Mouse (Mus musculus) megakaryocyte, embryonic 14.5 days (primary cell): ENCODE data around the gene Tbc1d2. TPM values are rescaled to one million over a fixed set of nuclear protein-coding genes. Genes with fewer than 3 reads are reported as not detected.
"Not testable (repeated sequence)": the region's sequence is repeated elsewhere in the genome, so short reads cannot be mapped to it uniquely, and the experiment has no call there.

Source experiments
- H3K27me3 ChIP-seq: replicated peaks from 2 replicates; pipeline ENCODE3; 2012; ENCODE audit warnings: inconsistent platforms
- H3K36me3 ChIP-seq: replicated peaks from 2 replicates; pipeline ENCODE3; 2012; ENCODE audit warnings: low read length, inconsistent platforms, mixed read lengths
- H3K4me1 ChIP-seq: 2 replicates; pipeline ENCODE4 v1.6.1; 2012; ENCODE audit warnings: inconsistent platforms
- H3K4me3 ChIP-seq: replicated peaks from 2 replicates; pipeline ENCODE3; 2012; ENCODE audit warnings: moderate library complexity, mild to moderate bottlenecking, inconsistent platforms
- H3K9me3 ChIP-seq: 2 replicates; pipeline ENCODE4 v1.6.1; 2012; ENCODE audit warnings: inconsistent platforms
- FLI1 ChIP-seq: IDR thresholded peaks from 2 replicates; pipeline ENCODE4 v1.6.1; 2012; ENCODE audit warnings: low read length, inconsistent platforms, mixed read lengths
- GATA1 ChIP-seq: IDR thresholded peaks from 3 replicates; pipeline ENCODE4 v1.6.1; 2012; ENCODE audit warnings: mixed read lengths, low read length, inconsistent platforms, borderline replicate concordance
- polyA plus RNA-seq: library from polyadenylated mRNA; stranded (reverse); fragments of >175 nt; gene quantifications from 2 replicates; pipeline ENCODE4 v1.2.3, GENCODE M21; 2012; ENCODE audit warnings: low replicate concordance; ENCODE audit not compliant: insufficient read depth

The Tbc1d2 gene
- polyA plus RNA-seq, 1 experiment = 4.5 TPM

DNA sequence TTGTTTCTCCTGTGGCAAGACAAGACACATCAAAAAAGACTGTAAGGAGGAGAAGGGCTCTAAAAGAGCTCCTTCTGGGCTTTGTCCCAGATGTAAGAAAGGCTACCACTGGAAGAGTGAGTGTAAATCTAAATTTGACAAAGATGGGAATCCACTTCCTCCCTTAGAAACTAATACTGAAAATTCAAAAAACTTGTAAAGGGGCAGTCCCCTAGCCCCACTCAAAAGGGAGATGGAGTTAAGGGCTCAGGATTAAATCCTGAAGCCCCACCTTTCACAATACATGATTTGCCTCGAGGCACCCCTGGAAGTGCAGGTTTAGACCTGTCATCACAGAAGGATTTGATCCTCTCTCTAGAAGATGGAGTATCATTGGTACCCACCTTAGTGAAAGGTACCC lies 71.8 kb downstream of the Tbc1d2 start:
- Histone ChIP-seq H3K9me3 (peaks cover 4% of the 10 kb centered on the region), H3K27me3 (no peaks in the 10 kb centered on the region), H3K36me3 (peaks cover 2% of the 10 kb centered on the region), H3K4me3 (no peak overlapping the region), H3K4me1 (peaks cover 17% of the 10 kb centered on the region)
- TF ChIP-seq GATA1 = no peak
- TF ChIP-seq FLI1 = no peak

DNA sequence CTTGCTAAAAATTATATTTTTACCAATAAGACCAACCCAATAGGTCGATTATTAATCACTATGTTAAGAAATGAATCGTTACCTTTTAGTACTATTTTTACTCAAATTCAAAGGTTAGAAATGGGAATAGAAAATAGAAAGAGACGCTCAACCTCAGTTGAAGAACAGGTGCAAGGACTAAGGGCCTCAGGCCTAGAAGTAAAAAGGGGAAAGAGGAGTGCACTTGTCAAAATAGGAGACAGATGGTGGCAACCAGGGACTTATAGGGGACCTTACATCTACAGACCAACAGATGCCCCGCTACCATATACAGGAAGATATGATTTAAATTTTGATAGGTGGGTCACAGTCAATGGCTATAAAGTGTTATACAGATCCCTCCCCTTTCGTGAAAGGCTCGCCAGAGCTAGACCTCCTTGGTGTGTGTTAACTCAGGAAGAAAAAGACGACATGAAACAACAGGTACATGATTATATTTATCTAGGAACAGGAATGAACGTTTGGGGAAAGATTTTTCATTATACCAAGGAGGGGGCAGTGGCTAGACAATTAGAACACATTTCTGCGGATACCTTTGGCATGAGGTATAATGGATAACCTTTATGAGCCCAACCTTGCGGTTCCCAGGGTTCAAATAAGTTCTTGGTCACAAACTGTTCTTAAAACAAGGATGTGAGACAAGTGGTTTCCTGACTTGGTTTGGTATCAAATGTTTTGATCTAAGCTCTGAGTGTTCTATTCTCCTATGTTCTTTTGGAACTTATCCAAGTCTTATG lies 74.3 kb downstream of the Tbc1d2 start:
- H3K27me3 ChIP-seq, H3K9me3 ChIP-seq, H3K4me3 ChIP-seq: not testable (repeated sequence)
- Histone ChIP-seq H3K36me3 (peaks cover 14% of the 10 kb centered on the region), H3K4me1 (peaks cover 25% of the 10 kb centered on the region)

DNA sequence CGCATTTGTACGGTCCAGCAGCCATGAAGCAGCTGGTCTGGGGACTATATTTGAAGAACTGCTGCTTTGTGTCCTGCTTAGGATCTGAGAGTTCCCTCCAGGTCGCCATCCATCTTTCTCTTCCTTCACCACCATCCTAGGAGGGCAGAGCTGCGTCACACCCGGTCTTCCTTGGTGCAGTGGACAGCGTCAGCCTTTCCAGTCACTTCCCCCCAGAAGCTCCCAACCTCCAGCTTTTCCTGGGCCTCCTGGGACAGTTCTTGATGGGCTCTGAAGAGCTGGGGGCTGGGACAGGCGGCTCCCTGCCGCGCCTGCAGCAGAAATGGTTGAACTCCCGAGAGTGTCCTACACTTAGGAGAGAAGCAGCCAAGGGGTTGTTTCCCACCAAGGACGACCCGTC lies 75.2 kb downstream of the Tbc1d2 start:
- no peak for TF ChIP-seq FLI1
- TF ChIP-seq GATA1 = no peak
- Histone ChIP-seq H3K27me3 (no peaks in the 10 kb centered on the region), H3K4me1 (peaks cover 28% of the 10 kb centered on the region), H3K4me3 (peak overlapping the region; percentile 77), H3K9me3 (peaks cover 10% of the 10 kb centered on the region), H3K36me3 (peaks cover 14% of the 10 kb centered on the region)

DNA sequence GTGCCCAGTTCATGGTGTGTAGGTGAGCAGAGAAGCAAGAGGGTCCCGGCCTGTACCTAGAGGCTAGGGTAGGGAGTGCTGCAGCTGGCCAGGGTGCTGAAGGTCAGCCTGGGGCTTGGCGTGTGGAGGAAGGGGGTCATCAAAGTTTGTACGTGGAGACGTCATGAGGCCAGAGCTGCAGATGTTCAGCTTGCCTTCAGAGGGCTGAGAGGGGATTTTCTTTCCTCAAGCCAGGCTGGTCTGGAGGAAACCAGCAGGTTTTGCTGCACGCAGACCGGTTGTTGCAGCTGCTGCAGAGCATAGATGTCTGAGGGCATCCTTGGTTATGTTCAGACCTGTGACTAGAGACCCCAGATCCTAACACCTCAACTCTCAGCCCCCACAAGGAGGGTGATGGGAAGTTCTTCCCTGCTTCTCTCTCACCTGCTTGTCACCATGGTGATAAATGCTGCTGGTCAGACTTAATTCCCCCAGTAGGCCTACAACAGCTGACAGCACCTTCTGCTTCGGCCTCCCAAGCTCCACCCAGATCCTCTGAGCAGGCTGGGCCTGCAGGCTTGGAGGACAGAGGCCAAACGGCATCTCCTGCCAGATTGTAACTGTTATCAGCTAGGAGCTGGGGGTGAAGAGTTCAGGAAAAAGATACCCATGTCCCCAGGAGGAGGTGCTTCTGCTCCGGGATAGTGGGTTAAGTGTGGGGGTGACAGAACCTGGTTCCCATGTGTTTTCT lies 75.8 kb downstream of the Tbc1d2 start:
- no peaks in the 10 kb centered on the region for H3K27me3 ChIP-seq
- H3K36me3 ChIP-seq = peaks cover 19% of the 10 kb centered on the region
- no peak for TF ChIP-seq FLI1
- no peak for TF ChIP-seq GATA1
- peak overlapping the region; percentile 62 for H3K4me3 ChIP-seq
- H3K4me1 ChIP-seq = peaks cover 33% of the 10 kb centered on the region
- peaks cover 10% of the 10 kb centered on the region for H3K9me3 ChIP-seq

DNA sequence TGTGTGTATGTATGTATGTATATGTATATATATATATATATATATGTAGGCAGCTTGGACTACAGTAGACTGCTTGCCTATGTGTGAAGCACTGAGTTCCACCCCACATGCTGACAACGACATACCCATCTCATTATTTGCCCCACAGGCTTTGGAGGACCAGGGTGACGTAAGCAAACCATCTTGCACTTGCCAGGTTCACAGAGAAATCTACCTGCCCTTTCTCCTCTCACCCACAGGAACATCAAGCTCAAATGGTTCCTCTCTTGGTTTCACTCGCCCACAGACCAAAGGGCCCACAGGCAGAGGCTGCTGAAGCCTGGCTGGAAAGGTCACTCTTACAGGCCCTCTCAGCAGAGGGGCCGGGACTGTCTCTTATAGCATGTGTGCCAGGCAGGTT lies 77.4 kb downstream of the Tbc1d2 start:
- Histone ChIP-seq H3K27me3 (no peaks in the 10 kb centered on the region), H3K9me3 (peaks cover 6% of the 10 kb centered on the region), H3K4me3 (no peak overlapping the region), H3K4me1 (peaks cover 33% of the 10 kb centered on the region), H3K36me3 (peaks cover 23% of the 10 kb centered on the region)
- no peak for TF ChIP-seq GATA1
- TF ChIP-seq FLI1 = no peak

DNA sequence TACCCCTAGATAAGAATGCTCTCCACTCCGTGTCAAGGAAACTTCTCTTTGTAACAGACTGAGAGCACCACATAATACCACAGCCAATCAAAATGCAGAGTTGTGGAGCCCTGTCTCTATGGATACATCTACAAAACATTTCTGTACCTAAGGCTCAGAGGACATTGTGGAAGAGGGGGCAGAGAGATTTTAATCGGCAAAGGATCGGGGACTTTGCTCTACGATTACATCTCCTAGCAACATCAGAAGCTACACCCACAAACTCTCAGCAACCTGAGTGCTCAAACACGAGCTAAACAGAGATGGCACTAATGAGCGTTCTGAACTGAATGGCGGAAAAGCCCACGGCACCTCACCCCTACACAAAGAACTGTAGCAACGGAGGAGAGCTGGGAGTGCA lies 78.3 kb downstream of the Tbc1d2 start:
- peaks cover 6% of the 10 kb centered on the region for H3K9me3 ChIP-seq
- peaks cover 39% of the 10 kb centered on the region for H3K4me1 ChIP-seq
- TF ChIP-seq GATA1 = no peak
- no peak for TF ChIP-seq FLI1
- no peaks in the 10 kb centered on the region for H3K27me3 ChIP-seq
- H3K4me3 ChIP-seq = no peak overlapping the region
- H3K36me3 ChIP-seq = peaks cover 23% of the 10 kb centered on the region

DNA sequence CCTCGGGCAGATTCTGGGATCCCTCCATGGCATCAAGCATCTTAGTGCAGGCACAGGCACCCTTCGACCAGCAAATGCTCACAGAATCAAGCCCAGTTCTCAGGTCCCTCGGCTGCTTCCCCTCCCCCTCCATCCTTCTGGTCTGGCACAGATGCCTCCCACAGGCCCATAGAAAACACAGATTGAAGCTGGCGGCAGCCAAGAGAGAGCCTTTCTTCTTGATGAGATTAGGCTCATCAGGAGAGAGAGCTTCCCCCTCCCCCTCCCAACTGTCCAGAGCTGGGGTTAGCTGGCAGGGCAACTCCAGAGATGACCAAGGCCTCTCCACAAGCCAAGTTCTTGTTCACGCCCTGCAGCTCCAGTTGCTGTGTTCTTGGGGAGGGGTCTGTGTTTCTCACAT lies 80.3 kb downstream of the Tbc1d2 start:
- Histone ChIP-seq H3K36me3 (peaks cover 23% of the 10 kb centered on the region), H3K9me3 (peaks cover 6% of the 10 kb centered on the region), H3K4me1 (peaks cover 57% of the 10 kb centered on the region), H3K4me3 (no peak overlapping the region), H3K27me3 (no peaks in the 10 kb centered on the region)
- TF ChIP-seq GATA1 (no peak), FLI1 (no peak)

DNA sequence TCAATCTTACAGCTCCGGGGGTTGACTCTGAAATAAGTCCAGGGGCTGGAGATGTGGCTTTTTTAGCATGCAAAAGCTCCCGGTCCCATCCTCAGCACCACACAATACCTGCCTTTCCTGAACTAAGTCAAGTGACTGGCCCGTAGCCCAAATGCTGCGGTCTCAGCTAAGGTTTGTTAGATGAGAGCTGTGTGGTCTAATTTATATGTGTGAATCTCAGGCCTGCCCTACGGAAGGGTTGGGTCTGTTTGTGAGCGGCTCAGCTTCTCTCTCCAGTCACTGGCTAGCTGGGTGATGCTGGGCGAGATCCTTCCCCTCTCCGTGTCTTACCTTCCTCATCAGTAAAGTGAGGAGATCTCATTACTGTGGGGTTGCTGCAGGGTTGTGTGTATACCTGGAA lies 81.8 kb downstream of the Tbc1d2 start:
- TF ChIP-seq FLI1 (no peak), GATA1 (no peak)
- peaks cover 57% of the 10 kb centered on the region for H3K4me1 ChIP-seq
- H3K4me3 ChIP-seq = no peak overlapping the region
- H3K9me3 ChIP-seq = peaks cover 6% of the 10 kb centered on the region
- H3K27me3 ChIP-seq = no peaks in the 10 kb centered on the region
- peaks cover 21% of the 10 kb centered on the region for H3K36me3 ChIP-seq

DNA sequence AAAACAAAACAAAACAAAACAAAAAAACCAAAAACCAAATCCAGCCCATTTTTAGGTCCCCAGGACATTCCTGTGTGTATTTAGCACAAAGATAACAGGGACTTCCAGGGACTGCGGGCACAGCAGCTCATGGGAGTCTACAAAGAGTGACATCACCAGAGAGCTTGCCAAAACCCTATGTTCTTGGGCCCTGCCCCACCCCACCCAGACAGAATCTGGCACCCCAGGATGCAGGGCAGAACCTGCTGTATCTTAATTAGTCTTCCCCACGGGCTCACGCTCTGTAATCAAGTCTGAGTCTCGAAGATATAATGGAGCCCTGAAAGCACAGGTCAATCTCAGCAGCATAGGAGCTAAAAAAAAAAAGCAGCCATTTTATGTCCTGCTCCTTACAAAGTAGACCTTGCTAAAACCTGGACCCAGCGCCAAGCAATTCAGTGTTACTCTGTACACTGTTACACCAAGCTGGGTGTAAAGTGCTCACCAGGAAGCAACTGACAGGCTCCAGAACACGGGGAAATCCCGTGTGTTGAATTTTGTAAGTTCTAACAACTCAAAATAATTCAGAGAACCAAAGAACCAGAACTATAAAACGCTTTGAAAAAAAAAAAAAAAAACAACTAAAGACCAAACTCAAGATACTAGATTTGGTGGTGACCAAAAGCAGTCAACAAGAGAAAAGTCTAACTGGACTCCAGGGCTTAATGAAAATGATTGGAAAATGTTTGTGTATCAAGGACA lies 82.9 kb downstream of the Tbc1d2 start:
- TF ChIP-seq FLI1 (no peak), GATA1 (no peak)
- H3K36me3 ChIP-seq = peaks cover 18% of the 10 kb centered on the region
- H3K4me1 ChIP-seq = peaks cover 61% of the 10 kb centered on the region
- H3K9me3 ChIP-seq = peaks cover 6% of the 10 kb centered on the region
- no peaks in the 10 kb centered on the region for H3K27me3 ChIP-seq
- H3K4me3 ChIP-seq = no peak overlapping the region

DNA sequence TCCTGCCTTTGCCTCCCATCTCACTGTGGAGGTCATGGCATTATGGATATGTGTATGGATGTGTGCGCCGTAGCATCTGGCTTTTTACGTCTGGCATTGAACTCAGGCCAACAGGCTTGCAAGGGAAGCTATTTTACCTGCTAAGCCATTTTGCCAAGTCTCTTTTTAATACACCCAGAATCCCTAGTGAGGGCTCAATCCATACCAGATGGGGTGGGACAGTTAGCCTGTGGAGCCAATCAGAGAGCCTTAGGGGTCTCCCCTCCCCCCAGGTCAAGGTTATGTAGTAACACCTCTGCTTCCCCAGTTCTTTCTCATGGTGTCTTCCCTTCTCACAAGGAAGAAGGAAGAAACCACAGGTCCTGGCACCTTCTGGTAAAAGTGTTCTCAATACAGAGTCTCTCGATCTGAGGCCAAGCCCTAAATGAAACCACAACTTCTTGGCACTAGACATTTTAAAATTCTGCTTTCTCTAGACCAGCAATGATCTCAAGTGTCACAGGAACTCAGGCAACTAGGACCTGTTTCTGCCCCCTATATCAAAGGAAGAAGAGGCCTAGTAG lies 84.5 kb downstream of the Tbc1d2 start:
- TF ChIP-seq GATA1 = no peak
- TF ChIP-seq FLI1 = no peak
- no peak overlapping the region for H3K4me3 ChIP-seq
- H3K4me1 ChIP-seq = peaks cover 74% of the 10 kb centered on the region
- peaks cover 11% of the 10 kb centered on the region for H3K36me3 ChIP-seq
- no peaks in the 10 kb centered on the region for H3K27me3 ChIP-seq
- H3K9me3 ChIP-seq = no peaks in the 10 kb centered on the region
